Mouse (Mus musculus) activated CD4-positive, CD25-positive, alpha-beta regulatory T cell (primary cell): ENCODE measurements around the gene Olfr384. TPM values are rescaled to one million over a fixed set of nuclear protein-coding genes. Genes with fewer than 3 reads are reported as not detected.

Experiments used
- polyA plus RNA-seq, 2 experiments: library from polyadenylated mRNA; unstranded; fragments of 100-300 nt; shearing (Covaris generic); gene quantifications; one replicate each; pipeline ENCODE4 v1.2.1; 2017

Gene Olfr384
- polyA plus RNA-seq, result under 1 TPM in 1 of 2 experiments, not detected in 1; 0.20 TPM

DNA sequence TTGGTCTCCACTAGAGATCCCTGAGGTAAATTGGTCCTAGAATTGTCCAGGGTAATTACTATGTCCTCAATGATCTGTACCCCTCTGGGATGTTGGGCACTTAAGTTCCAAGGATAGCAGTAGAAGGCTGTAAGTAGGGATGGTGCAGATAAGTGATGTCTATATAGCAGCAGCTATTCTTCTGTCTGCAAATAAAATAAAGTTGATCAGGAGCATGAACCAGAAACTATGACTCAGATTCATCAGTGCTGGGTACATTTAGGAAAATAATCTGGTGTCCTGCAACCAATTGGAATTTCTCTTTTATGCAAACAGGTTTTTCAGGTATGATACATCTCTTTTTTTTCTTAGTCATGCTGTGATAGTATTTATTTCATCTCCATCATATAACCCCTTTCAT is at the start of gene Olfr384:
Gene Olfr384, plus strand, starts transcription at position 301 of the 400 bp plus-strand sequence.

DNA sequence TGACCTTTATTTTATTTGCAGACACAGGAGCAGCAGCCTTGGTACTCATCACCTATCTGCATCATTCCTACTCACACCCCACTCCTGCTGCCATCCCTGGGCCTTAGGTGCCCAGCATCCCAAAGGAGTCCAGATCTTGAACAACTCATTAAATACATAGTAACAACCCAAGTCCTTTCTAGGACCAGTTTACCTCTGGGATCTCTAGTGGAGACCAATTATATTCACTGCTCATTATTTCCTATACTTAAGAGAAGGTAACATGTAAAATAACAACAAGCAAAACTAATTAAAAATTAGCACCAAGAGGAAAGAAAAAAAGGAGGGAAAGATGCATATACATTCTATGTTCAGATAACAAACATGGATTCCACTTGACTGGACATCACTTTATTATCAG is 5.5 kb upstream of the Olfr384 start, which contains the start of gene Olfr385:
Gene Olfr385, minus strand, starts transcription at position 101 of the 400 bp plus-strand sequence.

Other genes starting within 250 kb of the Olfr384 start
- under 1 TPM in 1 of 2 experiments, not detected in 1; 0.07 TPM for gene Olfr20, start 247.8 kb upstream of the Olfr384 start, polyA plus RNA-seq
- not detected for gene Olfr376, start 227.3 kb upstream of the Olfr384 start, polyA plus RNA-seq
- gene Olfr1, start 199.0 kb upstream of the Olfr384 start, polyA plus RNA-seq, result not detected
- not detected for gene Olfr378, start 170.1 kb upstream of the Olfr384 start, polyA plus RNA-seq
- under 1 TPM in 1 of 2 experiments, not detected in 1; 0.10 TPM for gene Olfr380, start 141.1 kb upstream of the Olfr384 start, polyA plus RNA-seq
- not detected for gene Olfr381, start 107.0 kb upstream of the Olfr384 start, polyA plus RNA-seq
- gene Olfr382, start 81.4 kb upstream of the Olfr384 start, polyA plus RNA-seq, result not detected
- not detected for gene Olfr385, start 5.6 kb upstream of the Olfr384 start, polyA plus RNA-seq
- gene Zfp735, start 90.2 kb downstream of the Olfr384 start, polyA plus RNA-seq, result not detected
- gene Olfr389, start 182.1 kb downstream of the Olfr384 start, polyA plus RNA-seq, result not detected
- gene Olfr390, start 184.4 kb downstream of the Olfr384 start, polyA plus RNA-seq, result under 1 TPM in 1 of 2 experiments, not detected in 1; 0.22 TPM
- gene Olfr391-ps, start 204.5 kb downstream of the Olfr384 start, polyA plus RNA-seq, result not detected
- under 1 TPM in 1 of 2 experiments, not detected in 1; 0.06 TPM for gene Olfr392, start 218.5 kb downstream of the Olfr384 start, polyA plus RNA-seq